Mouse (Mus musculus) embryonic facial prominence, embryonic 11.5 days (tissue): ENCODE data around the gene Tmem251. TPM values are rescaled to one million over a fixed set of nuclear protein-coding genes. Genes with fewer than 3 reads are reported as not detected.
A peak's percentile ranks its signal among the peaks of the same experiment; 100 is the strongest.

Experiments used
- ATAC-seq: fragments of 200-750 bp; cut with Nextera tagmentation; replicated peaks from 2 replicates; pipeline ENCODE4 v1.8.0; 2017; ENCODE audit warnings: low read depth; ENCODE audit not compliant: insufficient number of reproducible peaks, low FRiP score, low TSS enrichment
- DNase-seq: peaks from one replicate; pipeline ENCODE4 v3.0.0-alpha.2; 2015; ENCODE audit warnings: low spot score
- H3K27ac ChIP-seq: fragments of 300-500 bp; sonication (generic); replicated peaks from 2 replicates; pipeline ENCODE4 v1.5.1; 2014; ENCODE audit warnings: mild to moderate bottlenecking, low read depth, low read length, control low read depth
- H3K27me3 ChIP-seq: fragments of 300-500 bp; sonication (generic); 2 replicates; pipeline ENCODE4 v1.6.1; 2014; ENCODE audit warnings: mild to moderate bottlenecking, low read length, moderate library complexity, mixed read lengths; ENCODE audit not compliant: control insufficient read depth, insufficient read depth
- H3K36me3 ChIP-seq: fragments of 300-500 bp; sonication (generic); replicated peaks from 2 replicates; pipeline ENCODE4 v1.6.1; 2014; ENCODE audit warnings: low read depth, mild to moderate bottlenecking, low read length, moderate library complexity, mixed read lengths; ENCODE audit not compliant: control insufficient read depth, insufficient read depth
- H3K4me1 ChIP-seq: fragments of 300-500 bp; sonication (generic); 2 replicates; pipeline ENCODE4 v1.6.1; 2014; ENCODE audit warnings: low read length, mixed read lengths; ENCODE audit not compliant: control insufficient read depth, insufficient read depth
- H3K4me2 ChIP-seq: fragments of 300-500 bp; sonication (generic); 2 replicates; pipeline ENCODE4 v1.6.1; 2014; ENCODE audit warnings: low read depth, mild to moderate bottlenecking, control low read depth, low read length, moderate library complexity
- H3K4me3 ChIP-seq: fragments of 300-500 bp; sonication (generic); 2 replicates; pipeline ENCODE4 v1.5.1; 2014; ENCODE audit warnings: low read depth, low read length, control low read depth
- H3K9ac ChIP-seq: fragments of 300-500 bp; sonication (generic); replicated peaks from 2 replicates; pipeline ENCODE4 v1.6.1; 2014; ENCODE audit warnings: mild to moderate bottlenecking, control low read depth, low read length
- H3K9me3 ChIP-seq: fragments of 300-500 bp; sonication (generic); replicated peaks from 2 replicates; pipeline ENCODE4 v1.6.1; 2016; ENCODE audit warnings: mild to moderate bottlenecking, low read length, inconsistent platforms, mixed read lengths; ENCODE audit not compliant: control insufficient read depth
- WGBS: fragments of 180-500 bp; shearing (Covaris S2); extraction: QIAGEN DNeasy Blood & Tissue Kit; methylation state at CpG from one replicate; pipeline ENCODE4 v1.1.7; 2014; 5-methylcytosine and 5-hydroxymethylcytosine counted together
- polyA plus RNA-seq: library from polyadenylated mRNA; unstranded; fragments of >200 nt; fragmentation: Nextera tagmentation; extraction: Ambion mirVana; gene quantifications from 2 replicates; pipeline ENCODE4 v1.2.1, GENCODE M21; 2014

Tmem251 gene
- polyA plus RNA-seq, result 10.1 and 10.9 TPM in 2 replicates

DNA sequence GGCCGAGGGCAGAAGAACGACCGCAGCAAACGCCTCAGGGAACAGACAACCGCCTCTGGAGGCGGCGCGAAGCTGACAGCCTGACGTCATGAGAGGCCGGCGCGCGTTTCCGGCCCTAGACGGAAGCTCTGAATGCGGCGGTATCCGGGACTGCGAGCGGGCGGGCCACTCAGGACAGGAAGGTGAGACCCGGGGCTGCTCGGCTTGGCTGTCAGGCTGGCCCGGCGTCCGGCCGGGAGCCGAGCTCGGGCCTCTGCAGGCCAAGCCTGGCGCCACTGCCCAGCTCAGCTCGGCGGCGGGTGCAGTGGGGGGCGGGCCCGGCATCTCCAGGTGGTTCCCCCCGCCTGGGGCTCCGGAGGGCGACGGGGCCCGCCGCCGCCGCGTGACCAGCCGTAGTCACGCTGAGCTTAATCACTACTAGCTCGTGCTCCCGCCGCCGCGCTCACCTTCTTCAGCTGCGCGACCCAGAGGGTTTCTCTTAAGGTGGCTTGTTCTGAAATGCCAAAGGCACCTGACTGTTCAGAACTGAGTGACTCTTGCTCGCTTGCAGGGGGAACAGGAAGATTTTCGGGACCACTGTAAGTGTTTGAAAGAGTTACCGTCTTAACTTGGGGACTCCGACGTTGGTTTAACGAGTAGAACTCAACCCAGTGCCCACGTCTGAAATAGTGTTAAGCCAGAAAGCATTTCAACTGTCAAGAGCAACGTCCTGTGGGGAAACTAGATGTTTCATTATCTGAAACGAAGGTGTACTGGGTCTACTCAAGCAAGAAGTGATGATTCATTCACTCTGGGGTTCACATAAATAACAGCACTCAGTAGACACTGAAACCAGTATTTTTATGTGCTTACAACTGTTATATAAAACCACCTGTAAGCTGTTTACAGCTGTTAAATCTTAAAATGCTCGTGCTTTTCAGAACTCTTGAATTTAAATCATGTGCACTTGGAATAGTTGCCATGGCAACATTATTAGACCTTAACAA lies at the start of gene Tmem251, which contains the start of gene Moap1:
TSS of gene Tmem251 (plus strand) at position 174 of the 986 bp plus-strand sequence.
TSS of gene Moap1 (minus strand) at position 73 of the 986 bp plus-strand sequence.
- 1% methylated on average over 61 of the region's 63 CpGs for WGBS
- H3K27me3 ChIP-seq, result no peaks in the 10 kb centered on the region
- peaks cover 3% of the 10 kb centered on the region; the same call in 1 of the 2 replicates for H3K4me1 ChIP-seq
- peak within 1 kb of the TSS; percentile 78 for H3K4me3 ChIP-seq
- peaks cover 2% of the 10 kb centered on the region; the same call in 1 of the 2 replicates for H3K36me3 ChIP-seq
- no peaks in the 10 kb centered on the region for H3K9me3 ChIP-seq
- peak within 1 kb of the TSS; percentile 75 for H3K4me2 ChIP-seq
- peak within 1 kb of the TSS; percentile 82 for H3K9ac ChIP-seq
- H3K27ac ChIP-seq, result peak within 1 kb of the TSS; percentile 65; the same call in 1 of the 2 replicates
- ATAC-seq (peak; percentile 94), DNase-seq (peak; percentile 93)

GRCm38 (mm10) chr12:102695369-102696239 lies 48.0 kb upstream of the Tmem251 start:
- DNase-seq (no peak), ATAC-seq (no peak)
- WGBS, result 53% methylated on average over 18 of the region's 18 CpGs
- H3K4me3 ChIP-seq, result no peak overlapping the region
- H3K36me3 ChIP-seq, result no peaks in the 10 kb centered on the region
- no peaks in the 10 kb centered on the region for H3K9me3 ChIP-seq
- no peaks in the 10 kb centered on the region for H3K27me3 ChIP-seq
- no peak overlapping the region for H3K27ac ChIP-seq
- H3K4me2 ChIP-seq, result no peak overlapping the region
- no peak overlapping the region for H3K9ac ChIP-seq
- peaks cover 2% of the 10 kb centered on the region for H3K4me1 ChIP-seq

DNA sequence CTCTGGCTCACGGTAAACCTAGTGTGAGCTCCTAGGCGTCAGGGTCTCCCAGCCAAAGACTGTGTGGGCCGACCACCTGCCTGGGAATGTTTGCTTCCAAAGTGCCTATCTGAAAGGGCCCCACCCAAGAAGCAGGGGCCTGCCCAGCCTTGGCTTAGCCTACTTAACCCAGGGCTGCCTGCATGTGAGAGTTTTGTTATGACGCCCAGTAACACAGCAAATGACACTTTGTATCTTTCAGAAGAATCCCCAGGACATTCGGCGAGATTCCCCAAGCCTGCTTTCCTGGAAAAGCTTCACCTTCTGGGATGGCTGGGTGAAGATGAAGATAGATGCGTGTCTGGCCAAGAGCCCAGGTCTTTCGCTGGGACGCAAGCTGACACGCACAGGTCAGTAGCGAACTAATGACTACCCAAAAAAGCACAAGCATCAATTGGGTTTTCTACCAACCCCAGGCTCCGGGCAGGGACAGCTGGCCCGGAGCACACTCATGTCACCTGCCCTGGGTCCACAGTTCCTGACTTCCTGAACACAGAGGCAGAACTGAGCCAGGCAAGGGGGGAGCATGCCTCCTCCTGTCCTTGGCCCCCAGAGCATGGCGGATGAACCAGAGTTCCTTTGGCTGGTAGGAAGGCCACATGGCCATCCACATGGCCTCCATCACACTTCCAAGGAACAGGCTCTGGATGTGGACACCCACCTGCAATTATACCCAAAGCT lies 46.8 kb upstream of the Tmem251 start:
- DNase-seq, result no peak
- Histone ChIP-seq H3K4me3 (no peak overlapping the region), H3K36me3 (no peaks in the 10 kb centered on the region), H3K9ac (no peak overlapping the region), H3K27me3 (no peaks in the 10 kb centered on the region), H3K4me2 (no peak overlapping the region), H3K4me1 (peaks cover 2% of the 10 kb centered on the region), H3K27ac (no peak overlapping the region), H3K9me3 (no peaks in the 10 kb centered on the region)
- WGBS, result 89% methylated on average over 14 of the region's 14 CpGs
- ATAC-seq, result no peak

- Histone ChIP-seq H3K27me3 (no peaks in the 10 kb centered on the region), H3K4me1 (peaks cover 2% of the 10 kb centered on the region), H3K36me3 (no peaks in the 10 kb centered on the region), H3K9ac (no peak overlapping the region), H3K4me2 (no peak overlapping the region), H3K4me3 (no peak overlapping the region), H3K27ac (no peak overlapping the region), H3K9me3 (no peaks in the 10 kb centered on the region)
- ATAC-seq (no peak), DNase-seq (no peak)
- WGBS, result 71% methylated on average over 7 of the region's 7 CpGs
These were observed 46.2 kb upstream of the Tmem251 start for GRCm38 (mm10) chr12:102697381-102697780.

DNA sequence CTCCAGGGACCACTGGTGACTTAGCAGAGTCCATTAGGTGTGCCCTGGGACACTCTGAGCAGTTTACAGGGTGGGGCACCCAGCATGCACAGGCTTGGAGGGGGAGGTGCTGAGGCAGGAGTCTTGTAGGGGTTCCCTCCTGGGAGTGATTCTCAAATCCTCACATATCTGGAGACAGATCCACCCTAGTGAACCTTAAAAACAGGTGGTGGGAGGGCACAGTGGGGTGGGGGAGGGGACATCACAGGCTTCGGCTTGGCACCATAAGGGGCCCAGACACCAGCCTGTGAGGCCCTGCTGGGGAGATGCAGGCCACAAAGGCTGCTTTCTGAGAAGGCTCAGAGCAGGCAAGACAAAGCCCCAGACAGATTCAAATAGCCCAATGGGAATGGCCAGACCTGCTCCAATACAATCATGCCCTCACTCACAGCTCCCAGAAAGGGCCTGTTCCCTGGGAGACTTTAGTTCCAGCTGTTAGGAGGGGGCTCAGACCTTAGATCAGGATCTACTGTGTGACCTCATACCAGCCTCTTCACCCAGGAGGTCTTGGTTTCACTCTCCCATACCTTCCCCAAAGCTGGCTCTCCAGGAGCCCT lies 45.4 kb upstream of the Tmem251 start:
- H3K4me1 ChIP-seq, result peaks cover 2% of the 10 kb centered on the region
- H3K4me3 ChIP-seq, result no peak overlapping the region
- H3K4me2 ChIP-seq, result peak overlapping the region; percentile 19; the same call in 1 of the 2 replicates

DNA sequence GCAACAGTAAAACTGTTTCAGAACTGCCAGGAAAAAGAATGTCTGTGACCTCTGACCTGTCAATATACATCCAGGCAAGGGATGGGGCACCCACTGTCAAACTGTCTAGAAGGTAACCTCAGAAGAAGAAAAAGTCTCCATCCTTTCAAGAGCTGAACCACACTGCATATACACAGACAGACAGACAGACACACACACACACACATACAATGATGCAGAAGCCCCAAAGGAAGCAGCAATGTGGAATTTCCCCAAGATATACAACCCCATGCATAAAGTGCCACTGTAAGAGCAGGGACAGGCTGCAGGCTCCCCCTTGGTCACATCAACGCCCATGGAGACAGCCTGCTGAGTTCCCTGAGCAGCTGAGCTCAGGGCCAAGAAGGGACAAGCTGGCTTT lies 44.4 kb upstream of the Tmem251 start:
- no peak overlapping the region for H3K9ac ChIP-seq
- no peak overlapping the region for H3K4me2 ChIP-seq
- H3K27me3 ChIP-seq, result no peaks in the 10 kb centered on the region
- WGBS, result 21% methylated on average over 1 of the region's 1 CpGs
- no peak overlapping the region for H3K27ac ChIP-seq
- peaks cover 3% of the 10 kb centered on the region for H3K4me1 ChIP-seq
- DNase-seq (no peak), ATAC-seq (no peak)
- no peaks in the 10 kb centered on the region for H3K36me3 ChIP-seq
- no peaks in the 10 kb centered on the region for H3K9me3 ChIP-seq
- no peak overlapping the region for H3K4me3 ChIP-seq

More for the DNA sequence above, 45.4 kb upstream of the Tmem251 start:
- Histone ChIP-seq H3K27me3 (no peaks in the 10 kb centered on the region), H3K27ac (no peak overlapping the region), H3K9me3 (no peaks in the 10 kb centered on the region), H3K9ac (peak overlapping the region; percentile 1; the same call in 1 of the 2 replicates), H3K36me3 (no peaks in the 10 kb centered on the region)
- no peak for DNase-seq
- WGBS, result 55% methylated on average over 1 of the region's 1 CpGs
- peak; percentile 48; the same call in 1 of the 2 replicates for ATAC-seq

DNA sequence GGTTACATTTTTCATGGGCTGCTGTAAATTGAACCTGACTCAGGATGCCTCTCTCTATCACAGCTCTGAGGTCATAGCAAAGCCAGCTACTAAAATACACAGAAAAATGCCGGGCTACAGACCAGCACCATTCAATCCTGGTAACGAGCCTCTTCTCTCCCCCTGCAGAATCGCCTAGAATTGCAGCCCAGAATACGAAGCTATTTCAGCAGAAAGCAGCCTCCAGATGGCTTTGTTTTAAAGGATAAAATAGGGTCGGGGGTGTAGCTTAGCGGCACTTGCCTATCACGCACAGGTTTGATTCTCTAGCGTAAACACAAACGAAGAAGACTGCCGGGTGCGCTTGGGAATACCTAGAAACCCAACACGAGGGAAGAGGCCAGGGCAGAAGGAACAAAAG lies 43.1 kb upstream of the Tmem251 start:
- ATAC-seq, result no peak
- Histone ChIP-seq H3K9me3 (no peaks in the 10 kb centered on the region), H3K4me2 (no peak overlapping the region), H3K27me3 (no peaks in the 10 kb centered on the region), H3K9ac (no peak overlapping the region), H3K4me1 (peaks cover 7% of the 10 kb centered on the region), H3K4me3 (no peak overlapping the region), H3K27ac (no peak overlapping the region), H3K36me3 (no peaks in the 10 kb centered on the region)
- WGBS, result 59% methylated on average over 12 of the region's 12 CpGs
- DNase-seq, result no peak
